Mouse (Mus musculus): ENCODE measurements at regions not wholly inside any gene's neighbourhood (a gene's known extent, or its start where the extent isn't known, plus 50 kb on each side); places are given as distances from the start of the nearest gene placed in this dataset.

DNA sequence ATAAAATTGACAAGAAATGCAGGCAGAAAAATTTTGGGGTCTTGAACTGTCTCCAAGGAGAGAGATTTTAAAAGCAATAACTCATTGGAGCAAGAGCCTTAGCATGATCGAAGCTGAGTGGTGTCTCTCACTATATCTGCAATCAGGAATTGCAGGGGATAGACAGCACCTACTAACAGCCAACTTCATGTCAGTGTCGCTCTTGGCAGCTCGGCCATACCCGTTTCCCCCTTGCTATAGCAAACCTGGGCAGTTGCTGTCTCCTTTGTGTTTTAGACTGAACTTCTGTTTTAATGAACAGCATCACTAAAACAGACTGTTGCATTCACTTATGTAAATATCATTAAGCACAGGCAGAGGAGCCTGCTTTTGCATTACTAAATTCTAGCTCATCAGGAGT is 3806.7 kb downstream of the 9330182O14Rik start:
- no peak for TF ChIP-seq CTCF (IDR thresholded peaks at IDR 0.05; ENCODE audit: extremely low read depth, insufficient read depth, low read length)
- no peak for TF ChIP-seq POLR2A (IDR thresholded peaks at IDR 0.05; ENCODE audit: extremely low read depth, insufficient read depth, low read length)

Measured in cortical plate, adult 2 months (tissue).